17 mouse cellular contexts compared by ENCODE assay signal in the genomic region with DNA sequence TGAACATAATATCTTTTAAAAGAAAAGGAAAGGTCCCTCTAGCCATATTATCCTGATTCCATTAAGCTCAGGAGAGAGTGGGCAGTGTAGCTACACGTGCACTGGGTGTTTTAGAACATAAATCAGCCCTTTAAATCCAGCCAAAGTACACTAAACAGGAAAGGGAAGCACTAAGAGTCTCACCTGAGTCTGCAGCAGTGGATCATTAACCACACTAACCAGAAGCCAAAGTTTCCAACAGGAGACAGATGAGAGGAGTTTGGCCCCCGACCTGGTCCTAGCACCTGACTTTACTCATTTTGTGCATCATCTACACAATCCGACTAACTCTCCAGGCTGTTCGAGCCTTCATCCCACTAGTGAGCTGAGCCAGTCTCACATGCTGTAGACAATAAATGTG. TPM values are rescaled to one million over a fixed set of nuclear protein-coding genes. Genes with fewer than 3 reads are reported as not detected.
DNase-seq lines count a peak whose midpoint lies in the region; ATAC-seq lines count a peak whose summit lies in the region.
"Had no signal": no experiment of that assay in that cellular context is flagged by ENCODE, and none has a peak within 500 bp of the region (broad histone marks: within the 10 kb centered on the region; RNA-seq: fewer than 3 reads in every experiment).

No protein-coding gene starts in this region.

- no peak overlapping the region for H3K9ac ChIP-seq in liver, embryonic 13.5 days
- H3K9ac ChIP-seq: forebrain, embryonic 12.5 days; lung, embryonic 15.5 days had no signal

- WGBS in liver, embryonic 13.5 days (ENCODE audit: insufficient replicate concordance) = 44% methylated on average over 4 of the region's 4 CpGs

- peak; percentile 84 for DNase-seq in kidney, adult 11 months
- DNase-seq in kidney, adult 9 months = peak; percentile 94
- DNase-seq in kidney, postnatal 25 days = peak; percentile 79 to 86
- no peak for DNase-seq in liver, embryonic 13.5 days
- DNase-seq in thymus, adult 18-20 months = no peak
- DNase-seq in thymus, postnatal 4 days = no peak
- no peak for DNase-seq in T-cell, adult 2 months (ENCODE audit: low spot score)
- DNase-seq: adrenal gland, postnatal 10 days; cerebellum, adult 9-11 months; gastrocnemius, postnatal 25 days; right cerebral cortex, postnatal 25 days had no signal

- no peaks in the 10 kb centered on the region for H3K36me3 ChIP-seq in liver, embryonic 13.5 days
- H3K36me3 ChIP-seq: forebrain, embryonic 12.5 days; lung, embryonic 15.5 days; midbrain, embryonic 10.5 days had no signal

- ATAC-seq in liver, embryonic 13.5 days (ENCODE audit: low read depth) = peak; percentile 50
- ATAC-seq in monocyte, adult 5-6 weeks (replicated peaks; ENCODE audit: insufficient number of reproducible peaks, low FRiP score, low TSS enrichment, poor library complexity, severe bottlenecking) = no peak

- peaks cover 5% of the 10 kb centered on the region; the same call in 1 of the 2 replicates for H3K4me1 ChIP-seq in liver, embryonic 13.5 days (replicated peaks)
- H3K4me1 ChIP-seq: lung, embryonic 15.5 days had no signal

- no peak overlapping the region; the same call in 1 of the 2 replicates for H3K27ac ChIP-seq in liver, embryonic 13.5 days
- H3K27ac ChIP-seq: forebrain, embryonic 12.5 days; lung, embryonic 15.5 days; macrophage; midbrain, embryonic 10.5 days had no signal

- no peaks in the 10 kb centered on the region for H3K27me3 ChIP-seq in liver, embryonic 13.5 days
- H3K27me3 ChIP-seq: lung, embryonic 15.5 days had no signal

- H3K4me3 ChIP-seq in liver, embryonic 13.5 days (replicated peaks) = peak overlapping the region; percentile 47
- H3K4me3 ChIP-seq: forebrain, embryonic 12.5 days; lung, embryonic 15.5 days; midbrain, embryonic 10.5 days had no signal

- H3K4me2 ChIP-seq in liver, embryonic 13.5 days = peak overlapping the region; percentile 35
- H3K4me2 ChIP-seq: forebrain, embryonic 12.5 days; lung, embryonic 15.5 days had no signal

- H3K9me3 ChIP-seq in liver, embryonic 13.5 days (replicated peaks) = no peaks in the 10 kb centered on the region
- H3K9me3 ChIP-seq: forebrain, embryonic 12.5 days; lung, embryonic 15.5 days; midbrain, embryonic 10.5 days had no signal

RNA-seq across cellular contexts. Expression of a gene that starts 1.8 kb away (rescaled TPM):
- polyA plus RNA-seq in liver, embryonic 13.5 days (2015; fragmentation: Nextera tagmentation; extraction: Ambion mirVana) = 25.0 and 34.4 TPM in 2 replicates
- total RNA-seq in monocyte, adult 5-6 weeks (2017) = not detected in 3 replicates
- polyA plus RNA-seq: C2C12, macrophage had no signal

Comparison
In these comparisons a context has a peak if more than half of its experiments do, and no peak if none do; other contexts are left out.
1. DNase-seq: peak in kidney, adult 11 months (single experiment), kidney, adult 9 months (single experiment) and kidney, postnatal 25 days (2 of 2); none in liver, embryonic 13.5 days (single experiment), thymus, adult 18-20 months (0 of 2), thymus, postnatal 4 days (single experiment) and T-cell, adult 2 months (single experiment).